Mouse (Mus musculus): ENCODE data around the gene Fhl3.

Gene Fhl3

GRCm38 (mm10) chr4:124755526-124755925 is 55.0 kb downstream of the Fhl3 start:
- DNase-seq (ENCODE audit: low read depth, low spot score): no peak

Data from telencephalon, adult 2 months (tissue).